Mouse (Mus musculus): Measurements from ENCODE around the gene Eps15. TPM values are rescaled to one million over a fixed set of nuclear protein-coding genes. Genes with fewer than 3 reads are reported as not detected.

The Eps15 gene
- 10 to 100 TPM; 77.7 to 82.2 TPM for polyA plus RNA-seq (2017; shearing (Covaris generic))

GRCm38 (mm10) chr4:109279689-109280458 is at the start of gene Eps15:
Gene Eps15 (plus strand): TSS chr4:109280268.
- ATAC-seq = peak; percentile 85

DNA sequence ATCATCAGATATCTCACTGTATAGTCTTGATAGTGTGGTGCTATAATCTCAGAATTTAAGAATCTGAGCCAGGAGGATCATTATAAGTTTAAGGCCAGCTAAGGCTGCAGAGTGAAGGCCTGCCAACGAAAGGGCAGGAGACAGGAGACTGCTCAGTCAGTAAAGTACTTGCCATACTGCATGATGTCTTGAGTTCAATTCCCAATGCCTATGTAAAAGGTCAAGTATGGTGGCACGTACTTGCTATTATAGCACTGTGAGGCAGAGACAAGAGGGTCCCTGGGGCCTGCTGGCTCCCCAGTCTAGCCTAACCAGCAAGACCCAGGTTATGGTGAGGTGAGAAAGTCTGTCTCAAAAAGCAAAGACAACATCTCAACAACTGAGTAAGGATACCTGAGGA is 45.9 kb upstream of the Eps15 start, which contains the start of gene Calr4:
Gene Calr4, plus strand, starts transcription at position 301 of the 400 bp plus-strand sequence.
- ATAC-seq = no peak

DNA sequence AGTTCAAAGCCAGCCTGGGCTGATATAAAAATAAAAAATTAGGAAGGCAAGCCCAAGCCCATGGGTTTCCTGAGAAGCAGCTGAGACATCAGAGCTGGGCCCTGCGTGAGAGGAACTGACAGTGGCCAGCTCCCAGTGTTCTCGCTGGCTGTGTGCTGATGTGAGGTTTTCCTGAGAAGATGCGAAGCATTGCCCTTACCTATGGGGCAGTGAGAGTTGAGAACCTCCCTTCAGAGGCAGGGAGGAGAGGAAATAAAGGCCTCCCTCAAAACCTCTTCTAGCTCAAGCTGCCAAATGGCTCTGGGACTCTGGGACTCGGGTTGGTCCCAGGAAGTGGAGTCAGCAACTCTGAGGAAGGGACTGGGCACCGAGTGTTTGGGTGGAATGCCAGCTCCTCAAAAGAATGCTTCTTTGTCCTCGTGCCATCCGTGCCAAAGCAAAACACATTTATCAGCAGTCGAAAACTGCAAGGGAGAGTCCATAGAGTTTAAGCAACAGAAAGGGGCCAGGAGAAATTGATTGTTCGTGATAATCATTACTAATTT is 45.2 kb upstream of the Eps15 start:
- no peak for ATAC-seq

- ATAC-seq = no peak
Measured at GRCm38 (mm10) chr4:109236186-109236879, 43.7 kb upstream of the Eps15 start.

GRCm38 (mm10) chr4:109238428-109239268 is 41.4 kb upstream of the Eps15 start:
- no peak for ATAC-seq

DNA sequence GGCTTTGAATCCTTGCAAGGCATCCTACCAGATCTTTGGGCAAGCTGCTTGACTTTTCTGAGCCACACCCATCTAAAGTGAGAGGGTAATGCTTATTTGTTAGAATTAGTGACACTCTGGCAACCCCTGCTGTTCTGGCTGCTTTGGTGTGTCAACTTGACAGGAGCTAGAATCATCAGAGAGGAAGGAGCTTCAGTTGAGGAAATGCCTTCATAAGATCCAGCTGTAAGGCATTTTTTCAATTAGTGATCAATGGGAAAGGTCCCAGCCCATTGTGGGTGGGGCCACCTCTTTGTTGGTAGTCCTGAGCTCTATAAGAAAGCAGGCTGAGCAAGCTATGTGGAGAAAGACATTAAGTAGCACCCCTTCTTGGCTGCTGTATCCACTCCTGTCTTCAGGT is 38.8 kb upstream of the Eps15 start:
- ATAC-seq = no peak

GRCm38 (mm10) chr4:109241934-109242333 is 38.1 kb upstream of the Eps15 start:
- no peak for ATAC-seq

DNA sequence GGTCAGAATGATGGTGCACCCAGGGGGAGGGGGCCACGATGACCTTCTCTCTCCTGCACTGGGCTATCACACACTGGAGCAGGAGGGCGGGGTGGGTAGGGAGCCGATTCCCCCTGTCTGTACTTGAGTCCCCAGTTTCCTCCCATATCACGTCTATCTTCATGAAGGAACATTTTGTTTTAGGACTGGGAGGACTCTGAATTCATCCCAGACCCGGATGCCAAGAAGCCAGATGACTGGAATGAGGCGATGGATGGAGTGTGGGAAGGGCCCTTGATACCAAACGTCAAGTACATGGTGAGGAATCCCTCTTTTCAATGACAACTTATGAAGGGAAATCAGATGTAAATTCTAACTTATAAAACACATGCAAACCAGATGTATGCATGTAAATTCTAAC is 35.6 kb upstream of the Eps15 start:
- ATAC-seq = no peak

- no peak for ATAC-seq
Measured at GRCm38 (mm10) chr4:109245016-109245620, 35.0 kb upstream of the Eps15 start.

GRCm38 (mm10) chr4:109251605-109252004 is 28.5 kb upstream of the Eps15 start:
- peak; percentile 69 for ATAC-seq

DNA sequence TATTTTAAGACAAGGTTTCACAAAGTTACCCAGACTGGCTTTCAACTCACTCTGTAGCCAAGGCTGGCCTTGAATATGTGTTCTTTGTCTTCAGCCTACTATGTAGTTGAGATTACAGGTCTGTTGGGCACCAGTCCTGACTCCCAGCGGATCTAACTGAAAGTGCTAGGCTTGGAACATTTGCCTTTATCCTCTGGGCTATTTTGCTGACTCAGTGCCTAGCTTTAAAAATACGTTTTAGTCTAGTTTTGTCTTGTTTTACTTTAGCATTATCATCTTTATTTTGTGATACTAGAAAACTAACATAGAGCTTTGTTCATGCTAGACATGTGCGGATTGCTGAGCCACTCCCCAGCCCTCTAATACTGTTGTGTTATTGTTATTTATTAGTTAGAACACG is 27.9 kb upstream of the Eps15 start:
- ATAC-seq = no peak

GRCm38 (mm10) chr4:109253664-109254151 is 26.4 kb upstream of the Eps15 start:
- no peak for ATAC-seq

DNA sequence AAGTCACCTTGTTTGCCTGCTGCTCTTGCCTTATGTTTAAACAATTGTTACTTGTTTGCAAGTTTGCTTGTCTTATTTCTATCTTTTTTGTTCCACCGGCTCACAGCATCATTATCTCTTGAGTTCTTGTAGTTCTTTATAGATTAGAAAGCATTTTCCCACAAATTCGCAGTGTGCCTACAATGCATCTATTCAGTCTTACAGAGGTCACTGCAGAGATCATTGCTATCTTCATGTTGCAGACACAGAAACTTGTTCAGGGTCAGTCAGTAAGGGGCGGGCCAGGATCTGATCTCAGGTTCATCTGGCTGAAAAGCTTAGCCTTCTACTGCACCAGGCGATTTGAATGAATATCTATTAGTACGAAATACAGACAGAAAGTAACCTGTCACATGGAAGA is 25.6 kb upstream of the Eps15 start:
- no peak for ATAC-seq

DNA sequence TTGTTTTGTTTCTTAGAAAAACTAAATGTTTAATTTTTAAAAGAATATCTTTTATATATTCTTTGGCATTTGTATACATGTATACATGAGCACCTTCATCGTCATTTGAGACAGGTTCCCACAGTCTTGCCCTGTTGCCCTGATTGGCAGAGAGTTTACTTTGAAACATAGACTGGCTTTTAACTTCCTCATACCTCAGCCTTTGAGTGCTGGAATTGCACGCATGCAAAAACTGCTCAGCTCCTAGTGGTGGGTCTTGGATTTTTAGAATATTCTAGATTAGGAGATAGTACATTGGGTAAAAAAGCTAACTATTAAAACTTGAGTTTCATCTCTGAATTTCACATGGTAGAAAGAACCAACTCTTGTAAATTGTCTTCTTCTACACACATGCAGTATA is 24.7 kb upstream of the Eps15 start:
- ATAC-seq = no peak

DNA sequence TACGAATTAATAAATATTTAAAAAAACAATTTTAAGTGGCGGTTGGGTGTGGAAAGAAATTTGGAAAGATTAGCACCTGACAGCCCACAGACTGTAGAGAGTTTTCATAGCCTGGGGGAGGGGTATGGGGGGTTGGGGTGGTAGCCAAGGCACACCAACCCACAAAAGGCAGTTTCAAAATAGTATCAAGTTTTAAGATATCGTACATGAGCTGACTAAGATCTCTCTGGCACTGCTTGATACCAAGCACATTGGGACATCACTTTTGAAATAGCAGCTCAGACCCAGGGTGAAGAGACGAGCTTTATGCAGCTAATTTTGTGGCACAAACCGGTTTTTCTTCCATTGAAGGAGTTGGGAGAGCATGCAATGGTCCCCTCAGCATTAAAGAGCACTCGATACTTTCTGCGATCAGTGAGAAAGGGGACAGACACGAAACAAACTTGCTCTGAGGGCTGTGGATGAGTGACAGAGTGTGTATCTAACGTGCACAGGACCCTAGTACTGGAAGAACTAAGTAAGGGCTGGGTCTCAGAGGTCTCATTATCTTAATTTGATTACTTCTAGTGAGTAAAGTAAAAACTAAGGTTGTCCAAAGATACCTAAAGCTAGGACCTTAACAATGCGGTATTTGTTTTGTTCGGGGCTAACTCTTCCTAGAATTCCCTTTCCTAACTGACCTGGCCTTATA is 24.2 kb upstream of the Eps15 start:
- ATAC-seq = no peak

GRCm38 (mm10) chr4:109256791-109257190 is 23.3 kb upstream of the Eps15 start:
- ATAC-seq = no peak

GRCm38 (mm10) chr4:109257639-109258038 is 22.4 kb upstream of the Eps15 start:
- ATAC-seq = no peak

DNA sequence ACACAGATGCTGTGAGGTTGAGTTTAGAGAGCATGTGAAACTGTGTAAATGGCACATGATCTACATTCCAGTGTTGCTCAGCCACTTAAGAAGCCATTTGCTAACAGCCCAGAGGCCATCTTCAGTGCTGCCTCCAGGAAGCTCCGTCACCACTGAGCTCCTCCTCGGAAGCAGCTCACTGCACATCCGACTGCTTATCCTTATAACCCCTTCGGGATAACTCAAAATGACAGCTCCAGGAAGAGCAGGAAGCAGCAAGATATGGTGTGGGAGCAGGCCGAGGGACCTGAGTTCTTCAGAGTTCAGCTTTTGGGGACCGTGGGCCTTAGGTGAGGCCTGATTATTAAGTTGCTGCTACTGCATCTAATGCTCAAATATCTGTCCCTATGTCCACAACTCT is 18.0 kb upstream of the Eps15 start:
- ATAC-seq = no peak

GRCm38 (mm10) chr4:109266056-109266455 is 14.0 kb upstream of the Eps15 start:
- ATAC-seq = no peak

GRCm38 (mm10) chr4:109266744-109267143 is 13.3 kb upstream of the Eps15 start:
- no peak for ATAC-seq

GRCm38 (mm10) chr4:109267452-109267851 is 12.6 kb upstream of the Eps15 start:
- no peak for ATAC-seq

DNA sequence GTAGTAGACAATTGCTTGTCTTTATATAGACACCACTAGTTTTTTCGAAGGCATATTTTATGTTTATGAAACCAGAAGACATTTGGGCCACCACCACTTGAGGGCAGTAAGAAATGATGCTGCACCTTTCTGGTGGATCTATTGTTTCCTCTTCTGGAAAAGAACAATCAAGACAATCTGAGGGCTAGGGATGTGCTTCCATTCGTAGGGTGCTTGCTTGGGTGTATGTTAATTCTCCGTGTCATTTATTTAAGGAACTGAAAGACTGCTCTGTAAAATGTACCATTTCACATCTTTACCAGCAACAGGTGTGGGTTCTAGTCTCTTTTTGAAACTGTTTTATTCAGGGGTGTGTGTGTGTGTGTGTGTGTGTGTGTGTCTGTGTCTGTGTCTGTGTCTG is 11.2 kb upstream of the Eps15 start:
- no peak for ATAC-seq

Data from CD4-positive, CD25-positive, alpha-beta regulatory T cell, adult 4 months (primary cell).